Mouse (Mus musculus) CD4-positive, CD25-positive, alpha-beta regulatory T cell, adult 2 months (primary cell): Measurements from ENCODE around the gene Cfap44.

Experiments used
- DNase-seq: peaks from one replicate; pipeline ENCODE4 v3.0.0-alpha.2; 2012; ENCODE audit warnings: low read depth, low spot score

The Cfap44 gene

GRCm38 (mm10) chr16:44530829-44531228 lies 136.2 kb downstream of the Cfap44 start:
- no peak for DNase-seq

- no peak for DNase-seq
Observed at GRCm38 (mm10) chr16:44531239-44531797, 136.7 kb downstream of the Cfap44 start.
